Mouse (Mus musculus) lung, postnatal 0 days (tissue): Measurements from ENCODE around the gene Ttll12.

ENCODE experiments used
- CTCF ChIP-seq: IDR thresholded peaks from 2 replicates; pipeline ENCODE4 v1.5.1; 2016; ENCODE audit warnings: antibody characterized with exemption, mild to moderate bottlenecking
- EP300 ChIP-seq: IDR thresholded peaks from 2 replicates; pipeline ENCODE4 v1.6.1; 2016; ENCODE audit warnings: antibody characterized with exemption, mild to moderate bottlenecking, control low read depth

DNA sequence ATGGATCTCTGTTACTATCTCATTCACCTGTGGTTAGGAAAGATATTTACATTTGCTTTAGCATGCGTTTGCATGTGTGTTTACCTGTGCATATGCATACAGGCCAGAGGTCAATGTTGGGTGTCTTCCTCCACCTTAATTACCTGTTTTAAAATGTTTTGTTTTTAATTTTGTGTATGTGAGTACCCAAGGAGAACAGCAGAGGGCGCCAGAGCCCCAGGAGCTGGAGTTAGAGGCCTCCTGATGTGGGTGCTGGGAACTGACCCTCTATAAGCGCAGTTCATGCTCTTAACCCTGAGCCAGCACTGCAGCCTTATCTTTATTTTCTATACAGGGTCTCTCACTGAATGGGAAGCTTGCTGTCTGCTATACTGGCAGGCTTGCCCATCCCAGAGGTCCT lies 34.8 kb upstream of the Ttll12 start:
- TF ChIP-seq CTCF (no peak), EP300 (no peak)
